Mouse (Mus musculus) spleen, postnatal 36 days (tissue): ENCODE measurements around the gene Asb10.

Experiments used
- DNase-seq, 2 experiments: peaks; one replicate each; pipeline ENCODE4 v3.0.0; 2022; ENCODE audit warnings: low spot score in 2 of 2, mixed read lengths in 1 of 2

Gene Asb10

GRCm38 (mm10) chr5:24492546-24493285, 48.1 kb downstream of the Asb10 start:
- DNase-seq = no peak

GRCm38 (mm10) chr5:24490413-24490920, 50.3 kb downstream of the Asb10 start:
- no peak for DNase-seq

- DNase-seq = no peak
Measured at GRCm38 (mm10) chr5:24486738-24487137, 54.0 kb downstream of the Asb10 start.

GRCm38 (mm10) chr5:24486097-24486496, 54.7 kb downstream of the Asb10 start:
- peak; percentile 53 to 64 for DNase-seq

GRCm38 (mm10) chr5:24484963-24485362, 55.8 kb downstream of the Asb10 start:
- no peak for DNase-seq

GRCm38 (mm10) chr5:24483326-24483725, 57.5 kb downstream of the Asb10 start:
- peak in 1 of 2 experiments; percentile 15 for DNase-seq
